Mouse (Mus musculus) thymus, postnatal 4 days (tissue): ENCODE measurements around the gene Cenpv.
"Not testable (repeated sequence)": the region's sequence is repeated elsewhere in the genome, so short reads cannot be mapped to it uniquely, and the experiment has no call there.

Source experiments
- DNase-seq: peaks from one replicate; pipeline ENCODE4 v3.0.0; 2021

Gene Cenpv

GRCm38 (mm10) chr11:62553633-62554032, 14.6 kb upstream of the Cenpv start:
- DNase-seq: no peak

- DNase-seq: no peak
Measured at GRCm38 (mm10) chr11:62553186-62553585, 14.1 kb upstream of the Cenpv start.

GRCm38 (mm10) chr11:62551226-62552119, 12.4 kb upstream of the Cenpv start:
- peak; percentile 96 for DNase-seq

GRCm38 (mm10) chr11:62550727-62551225, 11.7 kb upstream of the Cenpv start, which contains the start of gene Ubb:
Gene Ubb (plus strand): TSS chr11:62551171.
- peak; percentile 99 for DNase-seq

GRCm38 (mm10) chr11:62550227-62550685, 11.2 kb upstream of the Cenpv start:
- peak; percentile 60 for DNase-seq

GRCm38 (mm10) chr11:62549782-62550181, 10.7 kb upstream of the Cenpv start:
- DNase-seq: peak; percentile 28

GRCm38 (mm10) chr11:62543991-62544390, 4.9 kb upstream of the Cenpv start:
- DNase-seq: no peak

GRCm38 (mm10) chr11:62541581-62541980, 2.5 kb upstream of the Cenpv start:
- DNase-seq: no peak

GRCm38 (mm10) chr11:62540969-62541368, 1.9 kb upstream of the Cenpv start:
- DNase-seq: no peak

GRCm38 (mm10) chr11:62540167-62540566, 1.1 kb upstream of the Cenpv start:
- no peak for DNase-seq

GRCm38 (mm10) chr11:62538321-62539088, 556 bp downstream of the Cenpv start:
- DNase-seq: peak; percentile 69

- no peak for DNase-seq
Measured at GRCm38 (mm10) chr11:62537590-62537989, 1.5 kb downstream of the Cenpv start.

- DNase-seq: no peak
Measured at GRCm38 (mm10) chr11:62537089-62537488, 2.0 kb downstream of the Cenpv start.

GRCm38 (mm10) chr11:62522283-62522682, 16.8 kb downstream of the Cenpv start:
- no peak for DNase-seq

GRCm38 (mm10) chr11:62518991-62519390, 20.1 kb downstream of the Cenpv start:
- no peak for DNase-seq

- DNase-seq: no peak
Measured at GRCm38 (mm10) chr11:62513311-62513710, 25.8 kb downstream of the Cenpv start.

GRCm38 (mm10) chr11:62512529-62513080, 26.5 kb downstream of the Cenpv start:
- DNase-seq: no peak

GRCm38 (mm10) chr11:62511444-62512202, 27.4 kb downstream of the Cenpv start:
- no peak for DNase-seq

GRCm38 (mm10) chr11:62510956-62511355, 28.1 kb downstream of the Cenpv start:
- DNase-seq: no peak

GRCm38 (mm10) chr11:62509571-62509970, 29.5 kb downstream of the Cenpv start:
- DNase-seq: no peak

GRCm38 (mm10) chr11:62508816-62509215, 30.2 kb downstream of the Cenpv start:
- DNase-seq: not testable (repeated sequence)

GRCm38 (mm10) chr11:62508365-62508764, 30.7 kb downstream of the Cenpv start:
- DNase-seq: not testable (repeated sequence)
